Mouse (Mus musculus): ENCODE results near the gene Zfp866.

Gene Zfp866

GRCm38 (mm10) chr8:69790773-69791367 is at the start of gene Zfp866, which contains the start of gene Atp13a1:
Gene Zfp866 (minus strand): TSS chr8:69791178.
Gene Atp13a1 (plus strand): TSS chr8:69791163.
- DNase-seq = peak; percentile 90 to 94

DNA sequence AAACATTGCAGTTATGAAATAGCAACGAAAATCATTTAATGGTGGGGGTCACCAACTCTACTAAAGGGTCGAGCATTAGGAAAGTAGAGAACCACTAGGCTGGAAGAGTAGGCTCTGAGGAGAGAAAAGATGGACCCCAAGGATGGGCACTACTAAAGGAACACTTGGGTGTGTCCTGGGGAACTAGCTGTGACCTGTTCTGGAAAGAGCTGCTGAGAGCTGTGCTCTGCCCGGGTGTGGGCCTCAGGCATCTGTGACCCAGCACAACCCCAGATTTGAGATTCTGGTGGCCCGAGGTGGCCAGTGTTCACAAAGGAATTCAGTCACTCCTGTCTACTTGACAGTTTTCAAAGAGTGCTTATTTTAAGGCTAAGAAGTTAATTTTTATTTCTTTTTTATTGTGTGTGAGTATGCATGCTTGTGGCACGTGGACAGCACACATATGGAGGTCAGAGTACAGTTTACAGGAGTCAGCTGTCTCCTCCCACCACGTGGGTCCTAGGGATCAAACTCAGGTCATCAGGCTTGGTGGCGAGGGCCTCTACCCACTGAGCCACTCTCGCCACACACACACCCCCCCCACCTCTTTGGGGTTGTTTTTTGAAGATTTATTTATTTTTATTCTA is 46.2 kb upstream of the Zfp866 start:
- DNase-seq = peak in 1 of 2 experiments; percentile 52

DNA sequence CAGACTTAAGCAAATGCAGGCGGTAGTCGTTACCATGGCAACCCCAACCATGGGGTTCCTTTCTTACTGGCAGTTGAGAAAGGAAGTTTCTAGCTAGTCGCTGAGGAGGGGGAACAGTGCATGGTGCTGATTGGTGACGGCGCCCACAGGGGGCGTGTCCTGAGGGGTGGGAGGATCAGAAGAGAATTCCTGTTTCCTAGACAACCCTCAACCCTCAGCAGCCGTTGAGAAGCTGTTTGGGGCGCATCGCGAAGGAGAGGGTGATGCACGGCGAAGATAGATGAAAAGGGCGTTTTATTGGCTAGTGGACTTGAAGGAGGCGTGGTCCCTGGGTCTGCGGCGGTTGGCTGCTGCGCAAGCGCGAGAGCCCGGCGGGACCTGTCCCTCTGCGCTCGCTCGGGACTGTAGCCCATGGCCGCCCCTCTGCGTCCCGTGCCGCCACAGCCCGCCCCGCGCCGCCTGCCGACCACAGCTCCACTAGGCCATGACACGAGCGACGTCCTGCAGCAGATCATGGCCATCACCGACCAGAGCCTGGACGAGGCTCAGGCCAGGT is 41.4 kb upstream of the Zfp866 start, which contains the start of gene Pbx4:
Gene Pbx4 (plus strand): TSS at position 194 of the 556 bp plus-strand sequence.
- peak; percentile 89 to 93 for DNase-seq

- peak in 1 of 2 experiments; percentile 35 for DNase-seq
Observed at GRCm38 (mm10) chr8:69826371-69826770, 35.4 kb upstream of the Zfp866 start.

DNA sequence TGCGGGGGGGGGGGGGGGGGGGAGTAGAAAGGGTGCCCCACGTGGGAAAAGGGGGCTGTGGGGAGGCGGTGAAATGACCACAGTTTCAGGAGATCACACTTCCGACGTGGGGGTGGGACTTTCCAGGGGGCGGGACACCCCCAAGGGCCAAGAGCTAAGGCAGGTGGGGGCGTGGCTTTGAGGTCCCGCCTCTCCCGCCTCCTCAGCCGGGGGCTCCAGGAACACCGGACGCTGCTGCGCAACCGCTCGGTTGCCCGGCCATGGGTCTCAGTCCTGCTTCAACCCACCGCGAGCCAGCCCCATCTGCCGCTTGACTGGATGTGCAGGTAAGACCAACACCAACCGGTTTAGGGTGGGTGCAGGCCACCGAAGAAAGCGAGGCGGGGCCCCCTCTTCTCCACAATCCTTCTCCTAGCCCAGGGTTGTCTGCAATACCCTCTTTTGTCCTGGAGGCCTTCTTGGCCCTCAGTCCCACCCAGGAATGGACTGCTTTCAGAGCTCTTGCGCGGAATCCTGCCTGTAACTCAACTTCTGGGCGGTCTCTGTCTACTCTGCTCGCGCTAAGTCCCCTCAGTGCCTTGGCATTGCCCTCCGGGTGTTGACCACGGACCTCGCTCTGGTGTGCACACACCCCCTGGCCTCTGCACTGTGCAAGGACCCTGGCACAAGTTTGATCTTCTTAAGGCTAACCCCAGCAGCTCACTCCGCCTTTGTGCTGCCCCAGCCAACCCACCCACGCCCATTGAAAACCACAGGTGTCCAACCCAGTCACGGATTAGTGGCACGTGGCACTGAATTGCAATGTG is 31.6 kb upstream of the Zfp866 start, which contains the start of gene Lpar2:
Gene Lpar2 (plus strand): TSS at position 44 of the 806 bp plus-strand sequence.
- peak; percentile 85 to 89 for DNase-seq

GRCm38 (mm10) chr8:69821971-69822385 is 31.0 kb upstream of the Zfp866 start:
- DNase-seq = peak; percentile 70 to 81

DNA sequence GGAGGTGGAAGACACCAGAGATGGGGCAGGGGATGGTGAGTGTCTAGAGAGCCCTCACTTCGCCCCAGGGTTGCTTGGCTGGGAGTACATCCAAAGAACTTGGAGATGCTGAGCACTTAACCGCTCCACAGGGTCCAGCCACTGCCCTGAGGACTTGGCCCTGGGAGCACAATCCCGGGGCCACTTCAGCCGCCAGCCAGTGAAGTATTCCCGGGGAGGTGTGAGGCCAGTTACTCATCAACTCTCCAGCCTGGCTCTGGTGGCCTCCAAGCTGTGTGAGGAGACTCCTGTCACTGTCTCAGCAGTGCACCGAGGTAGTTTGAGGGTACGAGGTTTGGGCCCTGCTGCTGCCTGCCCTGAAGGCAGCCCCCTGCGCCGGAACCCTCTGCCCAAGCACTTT is 29.5 kb upstream of the Zfp866 start:
- peak; percentile 41 to 61 for DNase-seq

GRCm38 (mm10) chr8:69815396-69815795 is 24.4 kb upstream of the Zfp866 start:
- no peak for DNase-seq

DNA sequence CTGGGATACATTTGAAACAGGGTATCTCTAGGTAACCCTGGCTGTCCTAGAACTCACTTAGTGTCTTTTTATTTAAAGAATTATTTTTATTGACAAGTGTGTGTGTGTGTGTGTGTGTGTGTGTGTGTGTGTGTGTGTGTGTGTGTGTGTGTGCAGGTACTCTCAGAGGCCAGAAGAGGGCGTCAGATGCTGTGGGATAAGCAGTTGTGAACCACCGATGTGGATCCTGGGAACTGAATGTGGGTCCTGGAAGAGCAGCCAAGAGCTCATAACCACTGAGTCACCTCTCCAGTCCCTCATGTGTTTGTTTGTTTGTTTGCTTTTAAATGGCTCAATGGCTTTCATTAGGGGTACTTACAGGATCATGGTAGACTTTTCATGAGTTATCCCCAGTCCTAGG is 23.9 kb upstream of the Zfp866 start:
- DNase-seq = no peak

GRCm38 (mm10) chr8:69809820-69810219 is 18.8 kb upstream of the Zfp866 start:
- DNase-seq = no peak

DNA sequence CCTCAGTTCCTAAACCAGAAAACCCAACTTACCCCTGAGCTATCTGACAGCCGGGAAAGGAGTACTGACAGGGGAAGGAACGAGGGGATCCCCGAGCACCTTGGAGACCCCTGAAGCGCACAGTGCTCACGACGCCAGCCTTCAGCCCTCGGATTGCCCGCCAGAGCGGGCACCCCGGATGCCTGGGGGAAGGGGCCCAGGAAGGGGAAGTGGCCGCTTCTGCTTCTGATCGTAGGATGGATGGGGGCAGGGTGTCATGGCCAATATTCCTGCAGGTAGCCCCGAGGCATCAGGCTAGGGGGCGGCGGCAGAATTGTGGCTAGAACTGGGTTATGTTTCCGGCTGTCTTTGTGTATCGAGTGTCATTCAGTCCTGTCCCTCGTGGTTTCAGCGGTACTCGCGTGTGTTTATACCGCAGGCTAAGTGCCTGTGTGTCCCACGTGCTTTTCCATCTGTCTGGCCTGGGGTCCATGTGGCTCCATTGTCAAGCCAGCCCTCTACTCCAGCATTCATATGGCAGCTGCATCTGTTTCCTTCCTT is 18.0 kb upstream of the Zfp866 start:
- DNase-seq = peak; percentile 39 to 56

DNA sequence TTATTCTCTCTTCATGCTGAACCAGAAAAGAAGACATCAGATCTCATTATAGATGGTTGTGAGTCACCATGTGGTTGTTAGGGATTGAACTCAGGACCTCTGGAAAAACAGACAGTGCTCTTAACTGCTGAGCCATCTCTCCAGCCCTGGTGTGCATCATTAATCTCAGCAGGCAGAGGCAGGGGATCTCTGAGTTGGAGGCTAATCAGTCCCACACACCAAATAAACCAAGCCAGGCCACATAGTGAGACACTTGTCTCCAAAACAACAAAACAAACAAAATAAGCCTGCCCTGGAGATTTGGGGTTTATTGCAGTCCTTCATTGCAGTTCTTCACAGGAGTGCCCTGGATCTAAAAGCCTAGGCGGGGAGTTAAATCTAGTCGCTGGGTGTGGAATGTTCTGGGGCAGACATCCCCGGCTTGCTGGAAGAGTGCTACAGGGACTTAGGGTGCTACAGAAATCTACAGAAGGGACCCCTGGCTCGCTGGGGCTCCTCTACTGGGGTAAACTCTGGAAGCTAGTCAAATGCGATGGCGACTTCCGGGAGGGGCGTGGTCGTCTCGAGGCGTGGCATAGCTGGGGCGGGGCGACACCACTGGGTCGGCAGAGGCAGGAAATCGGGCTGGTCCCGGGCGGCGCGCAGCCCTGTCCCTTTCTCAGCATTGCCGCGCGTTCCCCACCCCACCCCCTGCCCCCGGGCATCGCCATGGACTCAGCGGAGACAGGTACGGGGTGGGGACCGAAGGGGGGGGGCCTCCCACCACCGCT is 17.3 kb upstream of the Zfp866 start, which contains the start of gene Gmip:
Gene Gmip (plus strand): TSS at position 586 of the 770 bp plus-strand sequence.
- peak; percentile 88 to 92 for DNase-seq

DNA sequence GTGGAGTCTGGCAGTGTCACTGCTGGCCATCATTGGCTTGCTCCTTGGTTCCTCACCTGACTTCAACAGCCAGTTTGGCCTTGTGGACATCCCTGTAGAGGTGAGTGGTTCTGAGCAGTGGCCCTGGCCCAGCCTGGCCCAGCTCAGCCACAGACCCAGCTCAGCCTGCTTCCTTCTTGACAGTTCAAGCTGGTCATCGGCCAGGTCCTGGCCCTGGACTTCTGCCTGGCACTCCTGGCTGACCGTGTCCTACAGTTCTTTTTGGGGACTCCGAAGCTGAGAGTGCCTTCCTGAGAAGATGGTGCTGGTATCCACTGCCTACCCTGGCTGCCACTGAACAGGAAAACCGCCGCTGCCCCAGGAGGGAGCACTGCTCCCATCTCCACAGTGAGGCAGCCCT is 16.3 kb upstream of the Zfp866 start:
- no peak for DNase-seq

- DNase-seq = no peak
Observed at GRCm38 (mm10) chr8:69805491-69805890, 14.5 kb upstream of the Zfp866 start.

DNA sequence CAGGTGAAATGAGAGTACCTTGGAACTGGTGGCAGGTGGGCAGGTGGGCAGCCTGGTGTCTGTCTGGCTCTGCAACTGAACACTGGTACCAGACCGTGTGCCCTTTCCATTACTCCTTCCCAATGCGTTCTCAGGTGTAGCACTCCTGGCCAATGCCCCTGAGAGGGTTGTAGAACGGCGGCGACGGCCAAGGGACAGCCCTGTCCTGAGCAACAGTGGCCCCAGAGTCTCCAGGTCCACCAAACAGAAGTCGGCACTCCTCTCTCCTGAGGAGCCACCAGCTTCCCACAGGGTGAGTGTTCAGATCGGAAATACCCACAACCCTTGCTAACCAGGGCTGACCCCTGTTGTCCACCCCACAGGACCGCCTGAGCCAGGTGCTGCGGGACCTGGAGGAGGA is 14.1 kb upstream of the Zfp866 start:
- no peak for DNase-seq

DNA sequence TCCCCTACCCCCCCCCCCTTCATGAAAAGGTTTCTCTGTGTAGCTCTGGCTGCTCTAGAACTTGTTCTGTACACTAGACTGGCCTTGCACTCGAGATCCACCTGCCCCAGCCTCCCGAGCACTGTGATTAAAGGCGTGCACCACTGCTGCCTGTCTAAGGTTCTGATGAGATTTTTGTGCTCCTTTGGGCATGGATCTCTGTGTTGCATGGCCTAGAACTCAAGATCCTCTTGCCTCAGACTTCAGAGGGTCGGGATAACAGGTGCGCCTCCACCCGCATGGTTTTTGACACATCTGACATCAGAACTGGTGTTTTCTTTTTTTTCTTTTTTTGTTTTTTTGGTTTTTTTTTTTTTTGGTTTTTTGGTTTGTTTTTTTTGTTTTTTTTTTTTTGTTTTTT is 13.6 kb upstream of the Zfp866 start:
- no peak for DNase-seq

GRCm38 (mm10) chr8:69803366-69803765 is 12.4 kb upstream of the Zfp866 start:
- no peak for DNase-seq

- no peak for DNase-seq
Observed at GRCm38 (mm10) chr8:69802216-69802615, 11.2 kb upstream of the Zfp866 start.

- no peak for DNase-seq
Observed at GRCm38 (mm10) chr8:69801796-69802195, 10.8 kb upstream of the Zfp866 start.

GRCm38 (mm10) chr8:69799946-69800345 is 9.0 kb upstream of the Zfp866 start:
- no peak for DNase-seq

GRCm38 (mm10) chr8:69799261-69799660 is 8.3 kb upstream of the Zfp866 start:
- no peak for DNase-seq

GRCm38 (mm10) chr8:69797661-69798060 is 6.7 kb upstream of the Zfp866 start:
- no peak for DNase-seq

Data from kidney, postnatal 4 days (tissue).